Mouse (Mus musculus): ENCODE measurements at regions not wholly inside any gene's neighbourhood (a gene's known extent, or its start where the extent isn't known, plus 50 kb on each side); places are given as distances from the start of the nearest gene placed in this dataset.
A peak's percentile ranks its signal among the peaks of the same experiment; 100 is the strongest.

GRCm38 (mm10) chr4:137216908-137217497, 60.3 kb upstream of the Wnt4 start:
- DNase-seq = no peak

GRCm38 (mm10) chr4:137214573-137214972, 62.7 kb upstream of the Wnt4 start:
- no peak for DNase-seq

- DNase-seq = no peak
Observed at GRCm38 (mm10) chr4:137212846-137213245, 64.4 kb upstream of the Wnt4 start.

- DNase-seq = no peak
Observed at GRCm38 (mm10) chr4:137212106-137212505, 65.2 kb upstream of the Wnt4 start.

- no peak for DNase-seq
Observed at GRCm38 (mm10) chr4:137211288-137211687, 66.0 kb upstream of the Wnt4 start.

GRCm38 (mm10) chr4:137210525-137210924, 66.8 kb upstream of the Wnt4 start:
- no peak for DNase-seq

GRCm38 (mm10) chr4:137200968-137201367, 76.3 kb upstream of the Wnt4 start:
- DNase-seq = no peak

- no peak for DNase-seq
Observed at GRCm38 (mm10) chr4:137200426-137200825, 76.9 kb upstream of the Wnt4 start.

GRCm38 (mm10) chr4:137196491-137196974, 80.8 kb upstream of the Wnt4 start:
- DNase-seq = no peak

- DNase-seq = no peak
Observed at GRCm38 (mm10) chr4:137194106-137194505, 83.2 kb upstream of the Wnt4 start.

- no peak for DNase-seq
Observed at GRCm38 (mm10) chr4:137190625-137191024, 86.7 kb upstream of the Wnt4 start.

- no peak for DNase-seq
Observed at GRCm38 (mm10) chr4:137189801-137190200, 87.5 kb upstream of the Wnt4 start.

- peak; percentile 52 to 60 for DNase-seq
Observed at GRCm38 (mm10) chr4:137189058-137189457, 88.2 kb upstream of the Wnt4 start.

- DNase-seq = no peak
Observed at GRCm38 (mm10) chr4:137187592-137187991, 89.7 kb upstream of the Wnt4 start.

GRCm38 (mm10) chr4:137187051-137187450, 90.2 kb upstream of the Wnt4 start:
- DNase-seq = no peak

GRCm38 (mm10) chr4:137185001-137185400, 92.3 kb upstream of the Wnt4 start:
- no peak for DNase-seq

GRCm38 (mm10) chr4:137183181-137183850, 94.0 kb upstream of the Wnt4 start:
- DNase-seq = no peak

GRCm38 (mm10) chr4:137182547-137182946, 94.7 kb upstream of the Wnt4 start:
- no peak for DNase-seq

GRCm38 (mm10) chr4:137181252-137181651, 96.0 kb upstream of the Wnt4 start:
- DNase-seq = no peak

GRCm38 (mm10) chr4:137180083-137180482, 97.2 kb upstream of the Wnt4 start:
- no peak for DNase-seq

GRCm38 (mm10) chr4:137178833-137179232, 98.5 kb upstream of the Wnt4 start:
- no peak for DNase-seq

- no peak for DNase-seq
Observed at GRCm38 (mm10) chr4:137164933-137165332, 112.4 kb upstream of the Wnt4 start.

GRCm38 (mm10) chr4:137164429-137164828, 112.9 kb upstream of the Wnt4 start:
- peak; percentile 31 to 44 for DNase-seq

GRCm38 (mm10) chr4:137163962-137164361, 113.3 kb upstream of the Wnt4 start:
- no peak for DNase-seq

- DNase-seq = no peak
Observed at GRCm38 (mm10) chr4:137160526-137160925, 111.9 kb upstream of the Zbtb40 start.
